Mouse (Mus musculus) ES-Bruce4 (cell line): ENCODE results near the gene Cd27. TPM values are rescaled to one million over a fixed set of nuclear protein-coding genes. Genes with fewer than 3 reads are reported as not detected.

ENCODE experiments used
- H3K27ac ChIP-seq: 2 replicates; pipeline ENCODE4 v1.5.1; 2012; ENCODE audit warnings: low read length, inconsistent platforms; ENCODE audit not compliant: insufficient read depth
- H3K27me3 ChIP-seq: 2 replicates; pipeline ENCODE4 v1.6.1; 2012; ENCODE audit warnings: mild to moderate bottlenecking, low read length, inconsistent platforms; ENCODE audit not compliant: control insufficient read depth, poor library complexity, insufficient read depth, severe bottlenecking
- H3K36me3 ChIP-seq: 2 replicates; pipeline ENCODE4 v1.6.1; 2012; ENCODE audit warnings: inconsistent platforms, mild to moderate bottlenecking, low read length, moderate library complexity; ENCODE audit not compliant: control insufficient read depth, poor library complexity, insufficient read depth, severe bottlenecking
- H3K4me1 ChIP-seq: one replicate; pipeline ENCODE4 v1.8.1; 2011; ENCODE audit warnings: low read length; ENCODE audit not compliant: control insufficient read depth, insufficient read depth
- H3K4me3 ChIP-seq: 2 replicates; pipeline ENCODE4 v1.5.1; 2011; ENCODE audit warnings: low read depth, mild to moderate bottlenecking, low read length
- H3K9ac ChIP-seq: 2 replicates; pipeline ENCODE4 v1.6.1; 2012; ENCODE audit warnings: low read depth, mild to moderate bottlenecking, inconsistent platforms; ENCODE audit not compliant: poor library complexity, severe bottlenecking
- H3K9me3 ChIP-seq: replicated peaks from 2 replicates; pipeline ENCODE4 v1.6.1; 2012; ENCODE audit warnings: mild to moderate bottlenecking, low read length, inconsistent platforms; ENCODE audit not compliant: control insufficient read depth, poor library complexity, insufficient read depth, severe bottlenecking
- CTCF ChIP-seq: IDR thresholded peaks from one replicate; pipeline ENCODE4 v1.8.1; 2011; ENCODE audit warnings: low read depth, low read length
- EP300 ChIP-seq: IDR thresholded peaks from 2 replicates; pipeline ENCODE4 v1.6.1; 2011; ENCODE audit warnings: low read depth, low read length; ENCODE audit not compliant: insufficient read depth
- POLR2A ChIP-seq: IDR thresholded peaks from one replicate; pipeline ENCODE4 v1.8.1; 2011; ENCODE audit warnings: low read length; ENCODE audit not compliant: insufficient read depth
- polyA plus RNA-seq: library from polyadenylated mRNA; stranded (reverse); fragments of >200 nt; gene quantifications from 2 replicates; pipeline ENCODE4 v1.2.4, GENCODE M21; 2011; ENCODE audit warnings: low read depth; ENCODE audit not compliant: missing spikeins, insufficient read depth, insufficient read length

Gene Cd27
- polyA plus RNA-seq, 1 experiment = not detected

DNA sequence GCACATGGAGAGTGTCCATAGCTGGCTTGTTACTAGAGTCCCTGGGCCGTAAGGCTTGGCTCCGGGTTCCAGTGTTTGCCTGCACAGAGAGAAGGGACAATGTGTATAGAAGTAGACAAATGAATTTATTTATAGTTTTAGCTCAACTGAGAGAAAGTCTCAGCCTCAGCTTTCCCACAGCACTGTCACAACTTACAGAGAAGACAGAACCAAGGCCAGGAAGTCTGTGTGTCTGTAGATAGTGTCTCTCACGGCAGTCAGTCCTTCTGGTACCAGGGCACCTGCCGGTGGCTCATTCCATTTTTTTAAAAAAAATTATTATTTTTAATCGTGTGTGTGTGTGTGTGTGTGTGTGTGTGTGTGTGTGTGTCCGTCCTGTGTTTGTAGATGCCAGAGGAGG is 4.3 kb downstream of the Cd27 start:
- Histone ChIP-seq H3K4me3 (no peak overlapping the region), H3K9ac (no peak overlapping the region), H3K27ac (no peak overlapping the region), H3K27me3 (no peaks in the 10 kb centered on the region), H3K9me3 (no peaks in the 10 kb centered on the region), H3K36me3 (no peaks in the 10 kb centered on the region), H3K4me1 (no peaks in the 10 kb centered on the region)
- no peak for TF ChIP-seq EP300
- TF ChIP-seq CTCF = no peak
- TF ChIP-seq POLR2A = no peak

DNA sequence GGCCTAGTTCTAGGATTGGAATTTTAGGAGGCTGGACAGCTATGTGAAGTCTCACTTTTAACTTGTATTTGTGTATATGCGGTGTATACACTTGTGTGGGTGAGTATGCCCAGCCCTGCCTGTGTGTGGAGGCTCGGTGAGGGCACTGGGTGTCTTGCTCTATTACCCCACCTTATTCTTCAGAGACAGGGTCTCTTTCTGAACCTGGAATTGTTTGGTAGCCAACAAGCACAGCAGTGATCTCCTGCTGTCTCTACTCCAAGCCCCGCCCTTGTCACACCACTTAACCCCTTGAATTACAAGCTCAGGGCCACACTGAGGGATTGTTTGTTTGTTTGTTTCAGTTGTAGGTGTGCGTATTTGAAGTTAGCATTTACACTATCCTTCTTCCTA is 4.8 kb downstream of the Cd27 start:
- no peaks in the 10 kb centered on the region for H3K4me1 ChIP-seq
- H3K36me3 ChIP-seq = no peaks in the 10 kb centered on the region
- H3K27ac ChIP-seq = no peak overlapping the region
- H3K27me3 ChIP-seq = no peaks in the 10 kb centered on the region
- TF ChIP-seq CTCF (no peak), EP300 (no peak), POLR2A (no peak)
- H3K9me3 ChIP-seq = no peaks in the 10 kb centered on the region
- H3K9ac ChIP-seq = peak overlapping the region; percentile 34
- peak overlapping the region; percentile 65 for H3K4me3 ChIP-seq

DNA sequence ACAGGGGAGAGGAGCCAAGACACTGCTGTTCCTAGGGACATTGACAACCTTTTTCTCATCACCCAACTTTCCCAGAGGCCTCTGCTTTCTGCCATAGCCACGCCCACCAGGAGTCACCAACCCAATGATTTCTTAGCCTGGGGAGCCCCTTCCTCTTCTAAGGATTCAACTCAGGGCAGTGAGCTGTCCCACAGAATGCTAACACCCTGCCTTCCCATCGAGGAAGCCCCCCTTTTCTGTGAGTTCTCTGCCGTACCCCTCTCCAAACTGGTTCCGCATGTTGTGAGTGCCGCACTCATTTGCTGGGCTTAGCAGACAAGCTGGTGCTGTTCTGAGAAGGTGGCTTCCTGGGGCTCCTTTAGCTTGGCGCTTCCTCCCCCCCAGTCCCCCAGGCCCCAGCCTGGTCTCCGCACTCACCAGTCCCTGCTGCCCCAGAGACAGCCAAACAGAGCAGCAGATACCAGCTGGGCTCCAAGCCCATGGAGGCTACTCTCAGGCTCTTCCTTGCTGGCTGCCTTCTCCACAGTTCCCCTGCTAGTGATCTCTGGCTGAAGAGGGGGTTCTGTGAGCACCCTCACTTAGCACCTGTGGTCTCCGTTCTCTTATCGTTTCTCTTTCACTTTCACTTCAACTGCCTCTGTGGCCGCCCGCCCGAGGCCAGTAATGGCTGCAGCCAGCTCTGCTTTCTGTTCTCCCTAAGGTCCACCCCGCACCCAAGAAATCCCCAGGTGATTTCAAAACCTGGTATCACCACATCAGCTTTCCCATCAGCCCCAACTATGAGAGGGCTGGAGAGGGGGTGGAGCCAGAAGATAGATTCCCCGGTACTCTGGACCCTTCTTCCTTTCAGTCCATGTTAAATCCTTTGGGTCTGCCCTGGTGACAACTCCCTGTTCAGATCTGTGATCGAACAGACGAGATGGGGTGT is 5.4 kb downstream of the Cd27 start, which contains the start of gene Tapbpl:
Tapbpl (minus strand) TSS at position 744 of the 928 bp plus-strand sequence.
- H3K4me1 ChIP-seq = no peaks in the 10 kb centered on the region
- H3K9ac ChIP-seq = peak within 1 kb of the TSS; percentile 34
- H3K27ac ChIP-seq = no peak within 1 kb of the TSS
- no peak for TF ChIP-seq POLR2A
- TF ChIP-seq CTCF = no peak
- no peak for TF ChIP-seq EP300
- H3K36me3 ChIP-seq = no peaks in the 10 kb centered on the region
- H3K4me3 ChIP-seq = peak within 1 kb of the TSS; percentile 65
- no peaks in the 10 kb centered on the region for H3K27me3 ChIP-seq
- no peaks in the 10 kb centered on the region for H3K9me3 ChIP-seq

DNA sequence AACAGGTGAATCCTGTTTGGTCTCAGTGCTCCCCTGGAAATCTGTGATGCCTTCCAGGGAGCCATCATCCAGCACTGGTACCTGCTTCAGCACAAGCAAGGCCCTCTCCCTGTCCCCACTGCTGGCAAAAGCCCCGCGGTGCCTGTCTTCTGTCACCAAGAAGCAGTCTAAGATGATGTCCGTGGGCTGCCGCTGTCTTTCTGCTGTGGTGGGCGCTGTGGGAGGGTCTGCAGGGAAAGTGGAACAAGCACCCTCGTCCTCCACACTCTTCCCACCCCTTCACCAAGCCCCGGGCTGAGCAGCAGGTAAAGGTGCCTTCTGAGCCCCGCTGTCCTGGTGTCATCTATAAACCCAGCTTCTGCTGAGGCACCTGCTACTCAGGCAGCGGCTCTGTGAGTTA is 6.2 kb downstream of the Cd27 start:
- Histone ChIP-seq H3K4me3 (no peak overlapping the region), H3K9ac (no peak overlapping the region), H3K27ac (no peak overlapping the region), H3K9me3 (no peaks in the 10 kb centered on the region), H3K36me3 (no peaks in the 10 kb centered on the region), H3K27me3 (no peaks in the 10 kb centered on the region), H3K4me1 (no peaks in the 10 kb centered on the region)
- TF ChIP-seq EP300 = no peak
- TF ChIP-seq CTCF = no peak
- no peak for TF ChIP-seq POLR2A

DNA sequence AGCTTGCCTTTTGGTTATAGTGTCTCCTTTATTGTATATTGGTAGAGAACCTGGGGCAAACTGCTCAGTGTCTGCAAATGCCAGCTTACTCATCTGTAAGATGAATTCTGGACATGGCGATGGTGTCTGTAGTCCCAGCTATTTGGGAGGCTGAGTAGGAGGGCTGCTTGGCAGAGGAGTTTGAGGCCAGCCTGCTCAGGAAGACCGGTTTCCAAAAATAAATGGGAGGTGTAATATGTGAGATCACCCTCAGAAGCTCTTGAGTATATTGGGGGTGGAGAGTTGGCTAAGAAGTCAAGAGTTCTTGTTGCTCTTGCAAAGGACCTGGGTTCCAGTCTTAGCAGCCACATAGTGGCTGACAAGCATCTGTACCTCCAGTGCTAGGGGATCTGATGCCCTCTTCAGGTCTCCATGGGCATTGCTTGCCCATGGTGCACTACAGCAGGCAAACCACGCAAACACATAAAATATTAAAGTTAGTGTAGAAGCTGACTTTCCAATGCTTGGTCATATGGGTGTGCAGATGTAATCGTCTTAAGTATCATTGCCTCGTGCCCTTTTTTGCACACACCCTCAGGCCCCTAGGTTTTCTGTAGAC is 11.2 kb downstream of the Cd27 start:
- TF ChIP-seq CTCF (peak; percentile 63), EP300 (no peak), POLR2A (no peak)
- Histone ChIP-seq H3K9me3 (no peaks in the 10 kb centered on the region), H3K36me3 (no peaks in the 10 kb centered on the region; the same call in 1 of the 2 replicates)

DNA sequence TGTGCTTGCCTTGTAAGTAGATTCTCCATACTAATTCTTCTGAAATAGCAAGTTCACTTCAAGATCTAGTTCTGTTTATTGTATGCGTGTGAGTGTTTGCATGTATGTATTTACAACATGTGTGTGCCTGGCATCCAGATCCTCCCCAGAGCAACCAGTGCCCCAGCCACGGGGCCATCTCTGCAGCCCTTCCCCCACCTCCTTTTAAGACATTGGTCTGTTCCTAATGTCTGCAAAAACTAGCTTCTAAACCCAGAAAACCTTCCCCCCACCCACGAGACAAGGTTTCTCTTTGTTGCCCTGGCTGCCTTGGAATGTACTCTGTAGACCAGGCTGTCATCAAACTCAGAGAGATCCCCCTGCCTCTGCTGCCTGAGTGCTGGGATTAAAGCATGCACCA is 14.2 kb downstream of the Cd27 start:
- no peaks in the 10 kb centered on the region; the same call in 1 of the 2 replicates for H3K36me3 ChIP-seq
- no peak overlapping the region for H3K27ac ChIP-seq
- H3K27me3 ChIP-seq = no peaks in the 10 kb centered on the region
- H3K4me1 ChIP-seq = no peaks in the 10 kb centered on the region
- no peak overlapping the region for H3K9ac ChIP-seq
- H3K4me3 ChIP-seq = no peak overlapping the region
- no peaks in the 10 kb centered on the region for H3K9me3 ChIP-seq
- TF ChIP-seq POLR2A (no peak), EP300 (no peak), CTCF (no peak)

More for the DNA sequence above, 11.2 kb downstream of the Cd27 start:
- H3K4me3 ChIP-seq = no peak overlapping the region
- H3K27ac ChIP-seq = no peak overlapping the region
- no peaks in the 10 kb centered on the region for H3K4me1 ChIP-seq
- H3K9ac ChIP-seq = no peak overlapping the region
- H3K27me3 ChIP-seq = no peaks in the 10 kb centered on the region
